Mouse (Mus musculus): Measurements from ENCODE around the gene Coro6. TPM values are rescaled to one million over a fixed set of nuclear protein-coding genes. Genes with fewer than 3 reads are reported as not detected.

The Coro6 gene
- total and polyA plus RNA-seq, 3 experiments: 0.04 to 0.18 TPM; not detected in 1

DNA sequence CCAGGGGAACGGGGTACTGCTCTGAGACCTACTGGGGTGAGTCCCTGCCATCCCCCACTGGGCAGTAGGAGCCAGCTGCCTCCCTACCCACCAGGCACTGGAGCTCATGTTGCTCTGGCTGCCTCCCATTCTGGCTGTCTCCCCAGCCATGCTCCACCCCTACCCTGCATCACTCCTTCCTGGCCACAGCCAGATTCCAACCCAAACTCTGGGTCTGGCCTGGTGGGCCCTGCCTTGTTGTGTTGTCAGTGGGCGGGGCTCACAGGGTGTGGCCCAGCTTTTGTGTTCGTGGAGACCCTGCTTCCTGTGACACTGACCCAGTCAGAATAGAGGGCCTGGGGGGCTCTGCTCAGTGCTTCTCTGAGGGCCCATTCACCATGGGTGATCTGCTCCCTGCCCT lies 41.3 kb downstream of the Coro6 start:
- peaks cover under 1% of the 10 kb centered on the region; the same call in 1 of the 2 replicates for H3K79me2 ChIP-seq (ENCODE audit: control insufficient read depth, insufficient read depth, low read length, poor library complexity)
- DNase-seq (ENCODE audit: low read depth, low spot score): no peak
- no peaks in the 10 kb centered on the region for H3K9me3 ChIP-seq (replicated peaks; ENCODE audit: insufficient read depth, low read length)
- H3K27ac ChIP-seq (ENCODE audit: control insufficient read depth, low read depth, low read length): no peak overlapping the region
- no peaks in the 10 kb centered on the region for H3K27me3 ChIP-seq (ENCODE audit: control insufficient read depth in 1 of 2, insufficient read depth in 2 of 2, low read length in 2 of 2)
- peaks cover 0 to 4% of the 10 kb centered on the region in 2 experiments; a peak in 1 of 4 replicates for H3K4me1 ChIP-seq (ENCODE audit: control insufficient read depth in 1 of 2, insufficient read depth in 2 of 2, low read length in 2 of 2)
- no peak overlapping the region for H3K9ac ChIP-seq (ENCODE audit: control insufficient read depth, low read depth, low read length, poor library complexity, severe bottlenecking)
- peaks cover 0 to 1% of the 10 kb centered on the region in 2 experiments; a peak in 1 of 4 replicates for H3K36me3 ChIP-seq (ENCODE audit: control insufficient read depth in 1 of 2, insufficient read depth in 2 of 2, low read length in 2 of 2)
- H3K4me3 ChIP-seq (ENCODE audit: control insufficient read depth in 1 of 2, insufficient read depth in 1 of 2, low read depth in 2 of 2, low read length in 2 of 2): no peak overlapping the region
- TF ChIP-seq TCF12 (IDR thresholded peaks at IDR 0.05; ENCODE audit: low read depth, low read length) (no peak), SMC3 (IDR thresholded peaks at IDR 0.05; ENCODE audit: low read depth, low read length) (no peak), ELF1 (IDR thresholded peaks at IDR 0.05; ENCODE audit: low read depth, low read length) (no peak), RAD21 (IDR thresholded peaks at IDR 0.05; ENCODE audit: low read depth, low read length) (no peak), TAL1 (IDR thresholded peaks at IDR 0.05; ENCODE audit: low read length) (no peak), POLR2AphosphoS2 (IDR thresholded peaks at IDR 0.05; ENCODE audit: low read length) (no peak), TBP (IDR thresholded peaks at IDR 0.05; ENCODE audit: low read depth, low read length) (no peak), CHD1 (IDR thresholded peaks at IDR 0.05; ENCODE audit: low read depth, low read length) (no peak), UBTF (IDR thresholded peaks at IDR 0.05; ENCODE audit: borderline replicate concordance, insufficient read depth, low read depth, low read length) (no peak), ZC3H11A (IDR thresholded peaks at IDR 0.05; ENCODE audit: low read depth, low read length) (no peak), BHLHE40 (IDR thresholded peaks at IDR 0.05; ENCODE audit: borderline replicate concordance, low read depth, low read length) (no peak), GATA1 (IDR thresholded peaks at IDR 0.05; ENCODE audit: low read depth, low read length) (no peak), MAFK (IDR thresholded peaks at IDR 0.05; ENCODE audit: borderline replicate concordance, low read depth, low read length) (no peak)

DNA sequence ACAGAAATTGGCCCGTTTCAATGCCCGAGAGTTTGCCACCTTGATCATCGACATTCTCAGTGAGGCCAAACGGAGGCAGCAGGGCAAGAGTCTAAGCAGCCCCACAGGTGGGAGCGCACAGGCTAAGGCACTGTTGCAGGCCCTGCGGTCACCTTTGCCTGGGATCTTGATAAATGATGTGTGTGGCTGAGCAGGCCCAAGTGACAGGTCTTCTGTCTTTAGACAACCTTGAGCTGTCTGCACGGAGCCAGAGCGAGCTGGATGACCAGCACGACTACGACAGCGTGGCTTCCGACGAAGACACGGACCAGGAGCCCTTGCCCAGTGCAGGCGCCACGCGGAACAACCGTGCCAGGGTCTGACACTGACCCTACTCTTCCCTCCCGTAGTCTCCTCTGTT lies 42.2 kb downstream of the Coro6 start:
- Histone ChIP-seq H3K36me3 (ENCODE audit: control insufficient read depth in 1 of 2, insufficient read depth in 2 of 2, low read length in 2 of 2) (peaks cover 0 to 1% of the 10 kb centered on the region in 2 experiments; a peak in 1 of 4 replicates), H3K9ac (ENCODE audit: control insufficient read depth, low read depth, low read length, poor library complexity, severe bottlenecking) (no peak overlapping the region), H3K27me3 (ENCODE audit: control insufficient read depth in 1 of 2, insufficient read depth in 2 of 2, low read length in 2 of 2) (no peaks in the 10 kb centered on the region), H3K9me3 (replicated peaks; ENCODE audit: insufficient read depth, low read length) (no peaks in the 10 kb centered on the region), H3K4me3 (ENCODE audit: control insufficient read depth in 1 of 2, insufficient read depth in 1 of 2, low read depth in 2 of 2, low read length in 2 of 2) (no peak overlapping the region), H3K79me2 (ENCODE audit: control insufficient read depth, insufficient read depth, low read length, poor library complexity) (no peaks in the 10 kb centered on the region), H3K4me1 (ENCODE audit: control insufficient read depth in 1 of 2, insufficient read depth in 2 of 2, low read length in 2 of 2) (peaks cover 0 to 4% of the 10 kb centered on the region in 2 experiments; a peak in 1 of 4 replicates), H3K27ac (ENCODE audit: control insufficient read depth, low read depth, low read length) (no peak overlapping the region)
- no peak for TF ChIP-seq NRF1 (IDR thresholded peaks at IDR 0.05; ENCODE audit: insufficient read depth, low read depth, low read length, poor library complexity, severe bottlenecking)
- TF ChIP-seq SMC3 (IDR thresholded peaks at IDR 0.05; ENCODE audit: low read depth, low read length): no peak
- no peak for TF ChIP-seq GABPA (IDR thresholded peaks at IDR 0.05; ENCODE audit: low read depth, low read length)
- no peak for TF ChIP-seq ZNF384 (IDR thresholded peaks at IDR 0.05; ENCODE audit: low read depth, low read length)
- TF ChIP-seq BHLHE40 (IDR thresholded peaks at IDR 0.05; ENCODE audit: borderline replicate concordance, low read depth, low read length): no peak
- no peak for TF ChIP-seq POLR2AphosphoS2 (IDR thresholded peaks at IDR 0.05; ENCODE audit: low read length)
- no peak for TF ChIP-seq ZC3H11A (IDR thresholded peaks at IDR 0.05; ENCODE audit: low read depth, low read length)
- TF ChIP-seq JUND (IDR thresholded peaks at IDR 0.05; ENCODE audit: low read depth, low read length): no peak
- no peak for TF ChIP-seq ZKSCAN1 (IDR thresholded peaks at IDR 0.05; ENCODE audit: low read depth, low read length)
- no peak for TF ChIP-seq MXI1 (IDR thresholded peaks at IDR 0.05; ENCODE audit: low read depth, low read length)
- TF ChIP-seq MAZ (IDR thresholded peaks at IDR 0.05; ENCODE audit: low read depth, low read length): no peak
- no peak for TF ChIP-seq POLR2AphosphoS5 (IDR thresholded peaks at IDR 0.05; ENCODE audit: borderline replicate concordance, low read depth, low read length)
- no peak for TF ChIP-seq CHD2 (IDR thresholded peaks at IDR 0.05; ENCODE audit: low read length)
- no peak for TF ChIP-seq ETS1 (IDR thresholded peaks at IDR 0.05; ENCODE audit: low read depth, low read length)
- TF ChIP-seq HCFC1 (IDR thresholded peaks at IDR 0.05; ENCODE audit: low read depth, low read length): no peak
- TF ChIP-seq GATA1 (IDR thresholded peaks at IDR 0.05; ENCODE audit: low read depth, low read length): no peak
- TF ChIP-seq TBP (IDR thresholded peaks at IDR 0.05; ENCODE audit: low read depth, low read length): no peak
- DNase-seq (ENCODE audit: low read depth, low spot score): no peak
